Mouse (Mus musculus) kidney, postnatal 0 days (tissue): ENCODE results near the gene Rasgef1b. TPM values are rescaled to one million over a fixed set of nuclear protein-coding genes. Genes with fewer than 3 reads are reported as not detected.
A peak's percentile ranks its signal among the peaks of the same experiment; 100 is the strongest.

ENCODE experiments used
- ATAC-seq: fragments of 200-750 bp; cut with Nextera tagmentation; replicated peaks from 2 replicates; pipeline ENCODE4 v1.8.0; 2017; ENCODE audit warnings: low read depth, moderate number of reproducible peaks, moderate TSS enrichment, moderate library complexity; ENCODE audit not compliant: low FRiP score
- DNase-seq: peaks from one replicate; pipeline ENCODE4 v3.0.0-alpha.2; 2016; ENCODE audit warnings: low spot score
- H3K27ac ChIP-seq: fragments of 300-500 bp; sonication (generic); 2 replicates; pipeline ENCODE4 v1.5.1; 2014; ENCODE audit warnings: mild to moderate bottlenecking
- H3K27me3 ChIP-seq: fragments of 300-500 bp; sonication (generic); 2 replicates; pipeline ENCODE4 v1.6.1; 2014; ENCODE audit warnings: low read length, mixed read lengths; ENCODE audit not compliant: insufficient read depth
- H3K36me3 ChIP-seq: fragments of 300-500 bp; sonication (generic); 2 replicates; pipeline ENCODE4 v1.6.1; 2014; ENCODE audit warnings: low read length, mixed read lengths; ENCODE audit not compliant: insufficient read depth
- H3K4me1 ChIP-seq: fragments of 300-500 bp; sonication (generic); replicated peaks from 2 replicates; pipeline ENCODE4 v1.6.1; 2014; ENCODE audit warnings: antibody characterized with exemption, low read length, mixed read lengths; ENCODE audit not compliant: insufficient read depth
- H3K4me2 ChIP-seq: fragments of 300-500 bp; sonication (generic); 2 replicates; pipeline ENCODE4 v1.6.1; 2014; ENCODE audit warnings: mild to moderate bottlenecking, low read length, moderate library complexity, mixed read lengths
- H3K4me3 ChIP-seq: fragments of 300-500 bp; sonication (generic); replicated peaks from 2 replicates; pipeline ENCODE4 v1.5.1; 2014; ENCODE audit warnings: low read depth, low read length
- H3K9ac ChIP-seq: fragments of 300-500 bp; sonication (generic); 2 replicates; pipeline ENCODE4 v1.6.1; 2014; ENCODE audit warnings: low read depth, low read length
- H3K9me3 ChIP-seq: fragments of 300-500 bp; sonication (generic); replicated peaks from 2 replicates; pipeline ENCODE4 v1.6.1; 2016; ENCODE audit warnings: low read length, inconsistent platforms, mixed read lengths
- CTCF ChIP-seq: IDR thresholded peaks from 2 replicates; pipeline ENCODE4 v1.5.1; 2016; ENCODE audit warnings: antibody characterized with exemption, low read depth, mild to moderate bottlenecking, moderate library complexity
- WGBS: fragments of 180-500 bp; shearing (Covaris S2); extraction: QIAGEN DNeasy Blood & Tissue Kit; methylation state at CpG from one replicate; pipeline ENCODE4 v1.1.7; 2014; 5-methylcytosine and 5-hydroxymethylcytosine counted together
- polyA plus RNA-seq: library from polyadenylated mRNA; unstranded; fragments of >200 nt; fragmentation: Nextera tagmentation; extraction: Ambion mirVana; gene quantifications from 2 replicates; pipeline ENCODE4 v1.2.1, GENCODE M21; 2015

Rasgef1b gene
- polyA plus RNA-seq, 1 experiment from 2014 or later, result 7.3 TPM

- DNase-seq (no peak), ATAC-seq (no peak)
- Histone ChIP-seq H3K27ac (no peak overlapping the region), H3K9me3 (no peaks in the 10 kb centered on the region), H3K4me2 (no peak overlapping the region), H3K27me3 (no peaks in the 10 kb centered on the region), H3K4me3 (no peak overlapping the region), H3K4me1 (no peaks in the 10 kb centered on the region), H3K9ac (no peak overlapping the region), H3K36me3 (no peaks in the 10 kb centered on the region)
- TF ChIP-seq CTCF, result no peak
- WGBS, result 91% methylated on average over 7 of the region's 7 CpGs
Observed at GRCm38 (mm10) chr5:99506109-99506508, 222.8 kb downstream of the Rasgef1b start.

GRCm38 (mm10) chr5:99504349-99504830 lies 224.5 kb downstream of the Rasgef1b start:
- Histone ChIP-seq H3K27me3 (no peaks in the 10 kb centered on the region), H3K9me3 (no peaks in the 10 kb centered on the region), H3K4me2 (no peak overlapping the region), H3K4me1 (no peaks in the 10 kb centered on the region), H3K9ac (no peak overlapping the region), H3K4me3 (no peak overlapping the region), H3K27ac (no peak overlapping the region), H3K36me3 (no peaks in the 10 kb centered on the region)
- 67% methylated on average over 9 of the region's 9 CpGs for WGBS
- TF ChIP-seq CTCF, result peak; percentile 42
- ATAC-seq, result no peak
- no peak for DNase-seq

- no peaks in the 10 kb centered on the region for H3K9me3 ChIP-seq
- WGBS, result 80% methylated on average over 9 of the region's 9 CpGs
- H3K27me3 ChIP-seq, result no peaks in the 10 kb centered on the region
- H3K4me3 ChIP-seq, result no peak overlapping the region
- TF ChIP-seq CTCF, result no peak
- H3K27ac ChIP-seq, result no peak overlapping the region
- H3K36me3 ChIP-seq, result no peaks in the 10 kb centered on the region
- no peak for DNase-seq
- H3K9ac ChIP-seq, result no peak overlapping the region
- H3K4me1 ChIP-seq, result no peaks in the 10 kb centered on the region
- ATAC-seq, result no peak
- H3K4me2 ChIP-seq, result no peak overlapping the region
Observed at GRCm38 (mm10) chr5:99502681-99503080, 226.2 kb downstream of the Rasgef1b start.

GRCm38 (mm10) chr5:99499404-99500089 lies 229.3 kb downstream of the Rasgef1b start:
- H3K9me3 ChIP-seq, result no peaks in the 10 kb centered on the region
- no peak for TF ChIP-seq CTCF
- DNase-seq (no peak), ATAC-seq (no peak)
- H3K4me3 ChIP-seq, result no peak overlapping the region
- H3K4me2 ChIP-seq, result no peak overlapping the region
- H3K36me3 ChIP-seq, result no peaks in the 10 kb centered on the region
- no peaks in the 10 kb centered on the region for H3K27me3 ChIP-seq
- 67% methylated on average over 7 of the region's 7 CpGs for WGBS
- H3K4me1 ChIP-seq, result 0 out of 2 replicates have a peak, but pooled peaks cover 11% of the 10 kb centered on the region
- no peak overlapping the region for H3K27ac ChIP-seq
- no peak overlapping the region for H3K9ac ChIP-seq

- Histone ChIP-seq H3K4me3 (no peak overlapping the region), H3K4me2 (no peak overlapping the region), H3K36me3 (no peaks in the 10 kb centered on the region), H3K4me1 (0 out of 2 replicates have a peak, but pooled peaks cover 11% of the 10 kb centered on the region), H3K27ac (no peak overlapping the region), H3K9me3 (no peaks in the 10 kb centered on the region), H3K9ac (no peak overlapping the region), H3K27me3 (no peaks in the 10 kb centered on the region)
- ATAC-seq, result no peak
- TF ChIP-seq CTCF, result no peak
- no peak for DNase-seq
- 53% methylated on average over 11 of the region's 11 CpGs for WGBS
Observed at GRCm38 (mm10) chr5:99497856-99498255, 231.0 kb downstream of the Rasgef1b start.

- no peak overlapping the region for H3K27ac ChIP-seq
Observed at GRCm38 (mm10) chr5:99496931-99497782, 231.7 kb downstream of the Rasgef1b start.

More at GRCm38 (mm10) chr5:99496931-99497782, 231.7 kb downstream of the Rasgef1b start:
- H3K9ac ChIP-seq, result no peak overlapping the region
- 0 out of 2 replicates have a peak, but pooled peaks cover 11% of the 10 kb centered on the region for H3K4me1 ChIP-seq
- H3K27me3 ChIP-seq, result no peaks in the 10 kb centered on the region
- peak; percentile 22; the same call in 1 of the 2 replicates for TF ChIP-seq CTCF
- DNase-seq (no peak), ATAC-seq (no peak)
- no peak overlapping the region for H3K4me2 ChIP-seq
- WGBS, result 41% methylated on average over 8 of the region's 9 CpGs
- no peaks in the 10 kb centered on the region for H3K36me3 ChIP-seq
- H3K9me3 ChIP-seq, result no peaks in the 10 kb centered on the region
- no peak overlapping the region for H3K4me3 ChIP-seq
